In genomic region chr3:20892916-20893430, GRCm38 (mm10) we compare ENCODE assay signal across 29 mouse cellular contexts.
DNase-seq lines count a peak whose midpoint lies in the region; ATAC-seq and TF ChIP-seq lines count a peak whose summit lies in the region.
"Had no signal": no experiment of that assay in that cellular context is flagged by ENCODE, and none has a peak within 500 bp of the region (broad histone marks: within the 10 kb centered on the region; RNA-seq: fewer than 3 reads in every experiment).

No protein-coding gene starts in this region.

- H3K4me2 ChIP-seq in midbrain, postnatal 0 days (ENCODE audit: low read depth, low read length, poor library complexity, severe bottlenecking) = no peak overlapping the region
- H3K4me2 ChIP-seq: embryonic facial prominence, embryonic 15.5 days; forebrain, embryonic 13.5 days; heart, embryonic 12.5 days; hindbrain, embryonic 13.5 days; liver, embryonic 12.5 days; midbrain, embryonic 11.5 days had no signal

- peak overlapping the region; percentile 43; the same call in 1 of the 2 replicates for H3K27ac ChIP-seq in layer of hippocampus, adult 2 months
- H3K27ac ChIP-seq in midbrain, postnatal 0 days (ENCODE audit: low read depth, low read length) = no peak overlapping the region
- H3K27ac ChIP-seq: embryonic facial prominence, embryonic 10.5 days; embryonic facial prominence, embryonic 15.5 days; forebrain, embryonic 13.5 days; heart, adult 2 months; hindbrain, embryonic 13.5 days; liver, embryonic 12.5 days; stomach, postnatal 0 days had no signal

- H3K9ac ChIP-seq in midbrain, postnatal 0 days (replicated peaks; ENCODE audit: low read length, poor library complexity, severe bottlenecking) = no peak overlapping the region
- H3K9ac ChIP-seq: embryonic facial prominence, embryonic 15.5 days; forebrain, embryonic 13.5 days; heart, embryonic 12.5 days; hindbrain, embryonic 13.5 days; liver, embryonic 12.5 days; liver, postnatal 0 days had no signal

- 55% methylated on average over 1 of the region's 1 CpGs for WGBS in midbrain, postnatal 0 days

- H3K4me3 ChIP-seq in layer of hippocampus, adult 2 months = no peak overlapping the region
- no peak overlapping the region for H3K4me3 ChIP-seq in midbrain, postnatal 0 days (ENCODE audit: low read depth, low read length)
- H3K4me3 ChIP-seq: embryonic facial prominence, embryonic 10.5 days; embryonic facial prominence, embryonic 15.5 days; forebrain, embryonic 13.5 days; heart, adult 2 months; heart, embryonic 12.5 days; hindbrain, embryonic 13.5 days; liver, embryonic 12.5 days had no signal

- H3K36me3 ChIP-seq in midbrain, postnatal 0 days (ENCODE audit: insufficient read depth, low read length) = no peaks in the 10 kb centered on the region
- H3K36me3 ChIP-seq: embryonic facial prominence, embryonic 10.5 days; embryonic facial prominence, embryonic 15.5 days; heart, embryonic 12.5 days; hindbrain, embryonic 13.5 days; liver, embryonic 12.5 days had no signal

- H3K27me3 ChIP-seq in midbrain, postnatal 0 days (ENCODE audit: insufficient read depth, low read length) = no peaks in the 10 kb centered on the region
- H3K27me3 ChIP-seq: embryonic facial prominence, embryonic 15.5 days; forebrain, embryonic 13.5 days; heart, embryonic 12.5 days; hindbrain, embryonic 13.5 days; liver, embryonic 12.5 days had no signal

- ATAC-seq in midbrain, postnatal 0 days (ENCODE audit: low FRiP score) = no peak
- ATAC-seq: forebrain, embryonic 13.5 days; intestine, embryonic 16.5 days; liver, embryonic 12.5 days; liver, postnatal 0 days; Patski had no signal

- no peak for TF ChIP-seq CTCF in layer of hippocampus, adult 2 months (conservative IDR thresholded peaks at IDR 0.05)
- no peak for TF ChIP-seq CTCF in midbrain, postnatal 0 days (IDR thresholded peaks at IDR 0.05)

- no peaks in the 10 kb centered on the region for H3K9me3 ChIP-seq in midbrain, postnatal 0 days (ENCODE audit: low read length)
- H3K9me3 ChIP-seq: embryonic facial prominence, embryonic 10.5 days; embryonic facial prominence, embryonic 15.5 days; forebrain, embryonic 13.5 days; heart, embryonic 12.5 days; hindbrain, embryonic 13.5 days; liver, embryonic 12.5 days had no signal

- DNase-seq in layer of hippocampus, adult 2 months (ENCODE audit: low spot score in 2 of 2) = peak in 1 of 2 experiments; percentile 3
- no peak for DNase-seq in layer of hippocampus, postnatal 10 days (ENCODE audit: low spot score in 2 of 2)
- DNase-seq in brain, adult 2 months (ENCODE audit: low read depth, low spot score) = peak; percentile 80
- peak; percentile 62 to 66 for DNase-seq in frontal cortex, adult 2 months (ENCODE audit: extremely low spot score in 1 of 2, low spot score in 1 of 2)
- DNase-seq in right cerebral cortex, postnatal 25 days = peak; percentile 6
- no peak for DNase-seq in cerebellum, postnatal 10 days
- no peak for DNase-seq in midbrain, postnatal 0 days (ENCODE audit: low spot score)
- DNase-seq: adrenal gland, postnatal 14 days; cerebellum, adult 18-20 months; cerebellum, postnatal 14 days; heart, adult 2 months; heart, postnatal 4 days; kidney, adult 9 months; kidney, postnatal 14 days; liver, postnatal 0 days; lung, postnatal 36 days; spleen, adult 18-20 months; thymus, adult 2 months; thymus, postnatal 36 days had no signal

- no peaks in the 10 kb centered on the region for H3K4me1 ChIP-seq in midbrain, postnatal 0 days (ENCODE audit: insufficient read depth, low read length)
- H3K4me1 ChIP-seq: embryonic facial prominence, embryonic 10.5 days; embryonic facial prominence, embryonic 15.5 days; forebrain, embryonic 13.5 days; heart, embryonic 12.5 days; hindbrain, embryonic 13.5 days; liver, embryonic 12.5 days had no signal

Comparison
In these comparisons a context has a peak if more than half of its experiments do, and no peak if none do; other contexts are left out.
1. DNase-seq: peak in brain, adult 2 months (single experiment), frontal cortex, adult 2 months (2 of 2) and right cerebral cortex, postnatal 25 days (single experiment); none in layer of hippocampus, postnatal 10 days (0 of 2), cerebellum, postnatal 10 days (0 of 2) and midbrain, postnatal 0 days (single experiment).